Mouse (Mus musculus) heart, embryonic 13.5 days (tissue): ENCODE data around the gene Trpc3. TPM values are rescaled to one million over a fixed set of nuclear protein-coding genes. Genes with fewer than 3 reads are reported as not detected.
"Not testable (repeated sequence)": the region's sequence is repeated elsewhere in the genome, so short reads cannot be mapped to it uniquely, and the experiment has no call there.

ENCODE experiments used
- ATAC-seq: fragments of 200-750 bp; cut with Nextera tagmentation; 2 replicates; pipeline ENCODE4 v1.8.0; 2017; ENCODE audit warnings: moderate TSS enrichment; ENCODE audit not compliant: insufficient number of reproducible peaks, low FRiP score, low TSS enrichment; ENCODE audit errors: extremely low read depth
- H3K27ac ChIP-seq: fragments of 300-500 bp; sonication (generic); replicated peaks from 2 replicates; pipeline ENCODE4 v1.5.1; 2015; ENCODE audit warnings: moderate library complexity, mild to moderate bottlenecking, inconsistent platforms
- H3K27me3 ChIP-seq: fragments of 300-500 bp; sonication (generic); replicated peaks from 2 replicates; pipeline ENCODE4 v1.6.1; 2015; ENCODE audit warnings: mild to moderate bottlenecking, inconsistent platforms
- H3K36me3 ChIP-seq: fragments of 300-500 bp; sonication (generic); 2 replicates; pipeline ENCODE4 v1.6.1; 2015; ENCODE audit warnings: mild to moderate bottlenecking, inconsistent platforms
- H3K4me1 ChIP-seq: fragments of 300-500 bp; sonication (generic); 2 replicates; pipeline ENCODE4 v1.6.1; 2015; ENCODE audit warnings: inconsistent platforms
- H3K4me2 ChIP-seq: fragments of 300-500 bp; sonication (generic); 2 replicates; pipeline ENCODE4 v1.6.1; 2015; ENCODE audit warnings: inconsistent platforms, mild to moderate bottlenecking, moderate library complexity
- H3K4me3 ChIP-seq: fragments of 300-500 bp; sonication (generic); 2 replicates; pipeline ENCODE4 v1.5.1; 2015; ENCODE audit warnings: moderate library complexity, mild to moderate bottlenecking, inconsistent platforms
- H3K9ac ChIP-seq: fragments of 300-500 bp; sonication (generic); 2 replicates; pipeline ENCODE4 v1.6.1; 2015; ENCODE audit warnings: inconsistent platforms, mild to moderate bottlenecking, moderate library complexity
- H3K9me3 ChIP-seq: fragments of 300-500 bp; sonication (generic); 2 replicates; pipeline ENCODE4 v1.6.1; 2016; ENCODE audit warnings: inconsistent platforms
- WGBS: fragments of 180-500 bp; shearing (Covaris S2); methylation state at CpG from one replicate; pipeline ENCODE4 v1.1.7; 2015; ENCODE audit warnings: mixed read lengths; 5-methylcytosine and 5-hydroxymethylcytosine counted together
- polyA plus RNA-seq: library from polyadenylated mRNA; unstranded; fragments of >200 nt; fragmentation: Nextera tagmentation; extraction: Ambion mirVana; gene quantifications from 2 replicates; pipeline ENCODE4 v1.2.1, GENCODE M21; 2015

The Trpc3 gene
- polyA plus RNA-seq: 2.5 and 4.9 TPM in 2 replicates

- H3K4me3 ChIP-seq: peak within 1 kb of the TSS; percentile 83
- under 1% methylated on average over 85 of the region's 91 CpGs for WGBS
- H3K9me3 ChIP-seq: no peaks in the 10 kb centered on the region
- H3K4me2 ChIP-seq: peak within 1 kb of the TSS; percentile 91
- H3K4me1 ChIP-seq: peaks cover 12% of the 10 kb centered on the region
- H3K36me3 ChIP-seq: no peaks in the 10 kb centered on the region
- ATAC-seq: peak; percentile 65
- H3K9ac ChIP-seq: peak within 1 kb of the TSS; percentile 86
- H3K27ac ChIP-seq: peak within 1 kb of the TSS; percentile 36
- H3K27me3 ChIP-seq: peaks cover 20% of the 10 kb centered on the region
Measured at GRCm38 (mm10) chr3:36689392-36690291, at the start of gene Trpc3. Trpc3 (minus strand) TSS chr3:36690167.

- Histone ChIP-seq H3K27me3 (no peaks in the 10 kb centered on the region), H3K4me2 (no peak overlapping the region; the same call in 1 of the 2 replicates), H3K4me3 (no peak overlapping the region), H3K36me3 (no peaks in the 10 kb centered on the region), H3K9me3 (no peaks in the 10 kb centered on the region), H3K9ac (no peak overlapping the region), H3K4me1 (peaks cover 6% of the 10 kb centered on the region), H3K27ac (no peak overlapping the region)
- no peak for ATAC-seq
- WGBS: 50% methylated on average over 4 of the region's 4 CpGs
Measured at GRCm38 (mm10) chr3:36738071-36738470, 48.1 kb upstream of the Trpc3 start.

- WGBS: 80% methylated on average over 4 of the region's 4 CpGs
- H3K4me1 ChIP-seq: peaks cover 8% of the 10 kb centered on the region
- no peak overlapping the region for H3K9ac ChIP-seq
- H3K9me3 ChIP-seq: no peaks in the 10 kb centered on the region
- ATAC-seq: no peak
- no peak overlapping the region for H3K27ac ChIP-seq
- H3K4me3 ChIP-seq: no peak overlapping the region
- no peaks in the 10 kb centered on the region for H3K36me3 ChIP-seq
- H3K27me3 ChIP-seq: no peaks in the 10 kb centered on the region
- H3K4me2 ChIP-seq: no peak overlapping the region
Measured at GRCm38 (mm10) chr3:36733075-36733474, 43.1 kb upstream of the Trpc3 start.

GRCm38 (mm10) chr3:36726545-36726944 lies 36.6 kb upstream of the Trpc3 start:
- H3K27me3 ChIP-seq: no peaks in the 10 kb centered on the region
- no peaks in the 10 kb centered on the region for H3K36me3 ChIP-seq
- H3K4me3 ChIP-seq: no peak overlapping the region
- no peak overlapping the region for H3K27ac ChIP-seq
- no peaks in the 10 kb centered on the region for H3K9me3 ChIP-seq
- no peak overlapping the region for H3K4me2 ChIP-seq
- peaks cover 10% of the 10 kb centered on the region for H3K4me1 ChIP-seq
- no peak overlapping the region for H3K9ac ChIP-seq
- no peak for ATAC-seq
- WGBS: 55% methylated on average over 8 of the region's 8 CpGs

- 44% methylated on average over 3 of the region's 3 CpGs for WGBS
- H3K4me1 ChIP-seq: peaks cover 7% of the 10 kb centered on the region
- no peaks in the 10 kb centered on the region for H3K9me3 ChIP-seq
- no peaks in the 10 kb centered on the region for H3K36me3 ChIP-seq
- no peak for ATAC-seq
- H3K27me3 ChIP-seq: no peaks in the 10 kb centered on the region
- H3K4me2 ChIP-seq: no peak overlapping the region
- 0 out of 2 replicates have a peak overlapping the region, but pooled peaks have one; percentile 19 for H3K9ac ChIP-seq
- no peak overlapping the region for H3K4me3 ChIP-seq
- H3K27ac ChIP-seq: no peak overlapping the region
Measured at GRCm38 (mm10) chr3:36721850-36722249, 31.9 kb upstream of the Trpc3 start.

- no peak for ATAC-seq
- Histone ChIP-seq H3K4me3 (no peak overlapping the region), H3K9me3 (no peaks in the 10 kb centered on the region), H3K4me1 (no peaks in the 10 kb centered on the region), H3K9ac (no peak overlapping the region), H3K36me3 (no peaks in the 10 kb centered on the region), H3K4me2 (no peak overlapping the region), H3K27me3 (no peaks in the 10 kb centered on the region), H3K27ac (no peak overlapping the region)
- WGBS: 72% methylated on average over 3 of the region's 3 CpGs
Measured at GRCm38 (mm10) chr3:36709521-36709920, 19.6 kb upstream of the Trpc3 start.

GRCm38 (mm10) chr3:36690292-36690650 lies 304 bp upstream of the Trpc3 start:
- no peaks in the 10 kb centered on the region for H3K9me3 ChIP-seq
- WGBS: 13% methylated on average over 7 of the region's 7 CpGs
- no peaks in the 10 kb centered on the region for H3K36me3 ChIP-seq
- H3K27ac ChIP-seq: no peak overlapping the region
- H3K4me3 ChIP-seq: peak overlapping the region; percentile 83
- H3K9ac ChIP-seq: peak overlapping the region; percentile 86
- H3K4me2 ChIP-seq: peak overlapping the region; percentile 91
- peaks cover 20% of the 10 kb centered on the region for H3K27me3 ChIP-seq
- H3K4me1 ChIP-seq: peaks cover 12% of the 10 kb centered on the region
- ATAC-seq: no peak

GRCm38 (mm10) chr3:36688874-36689273 lies 1.1 kb downstream of the Trpc3 start:
- peak overlapping the region; percentile 91 for H3K4me2 ChIP-seq
- peak overlapping the region; percentile 86 for H3K9ac ChIP-seq
- H3K27ac ChIP-seq: no peak overlapping the region
- ATAC-seq: no peak; the same call in 1 of the 2 replicates
- peaks cover 20% of the 10 kb centered on the region for H3K27me3 ChIP-seq
- peak overlapping the region; percentile 83 for H3K4me3 ChIP-seq
- no peaks in the 10 kb centered on the region for H3K9me3 ChIP-seq
- peaks cover 12% of the 10 kb centered on the region for H3K4me1 ChIP-seq
- no peaks in the 10 kb centered on the region for H3K36me3 ChIP-seq
- WGBS: 3% methylated on average over 21 of the region's 21 CpGs

- H3K9ac ChIP-seq: no peak overlapping the region
- no peak overlapping the region for H3K27ac ChIP-seq
- H3K9me3 ChIP-seq: no peaks in the 10 kb centered on the region
- H3K4me2 ChIP-seq: no peak overlapping the region
- no peak for ATAC-seq
- no peaks in the 10 kb centered on the region for H3K36me3 ChIP-seq
- WGBS: 50% methylated on average over 1 of the region's 1 CpGs
- peaks cover 6% of the 10 kb centered on the region; the same call in 1 of the 2 replicates for H3K4me1 ChIP-seq
- no peak overlapping the region for H3K4me3 ChIP-seq
- no peaks in the 10 kb centered on the region for H3K27me3 ChIP-seq
Measured at GRCm38 (mm10) chr3:36675822-36676221, 14.1 kb downstream of the Trpc3 start.

- no peak overlapping the region for H3K4me2 ChIP-seq
- WGBS: 85% methylated on average over 6 of the region's 6 CpGs
- no peak overlapping the region for H3K9ac ChIP-seq
- H3K9me3 ChIP-seq: no peaks in the 10 kb centered on the region
- H3K36me3 ChIP-seq: no peaks in the 10 kb centered on the region
- H3K4me3 ChIP-seq: no peak overlapping the region
- no peaks in the 10 kb centered on the region for H3K27me3 ChIP-seq
- no peaks in the 10 kb centered on the region for H3K4me1 ChIP-seq
- ATAC-seq: no peak
- H3K27ac ChIP-seq: no peak overlapping the region
Measured at GRCm38 (mm10) chr3:36667814-36668213, 22.2 kb downstream of the Trpc3 start.

- not testable (repeated sequence) for H3K4me2 ChIP-seq, H3K4me3 ChIP-seq, H3K36me3 ChIP-seq, H3K9ac ChIP-seq, H3K9me3 ChIP-seq, H3K27me3 ChIP-seq, ATAC-seq, H3K4me1 ChIP-seq, H3K27ac ChIP-seq
Measured at GRCm38 (mm10) chr3:36645245-36645559, 44.8 kb downstream of the Trpc3 start.
